Mouse (Mus musculus) heart, embryonic 15.5 days (tissue): ENCODE results near the gene Tvp23a. TPM values are rescaled to one million over a fixed set of nuclear protein-coding genes. Genes with fewer than 3 reads are reported as not detected.

Experiments used
- ATAC-seq: fragments of 200-750 bp; cut with Nextera tagmentation; replicated peaks from 2 replicates; pipeline ENCODE4 v1.8.0; 2017; ENCODE audit warnings: low read depth, moderate TSS enrichment; ENCODE audit not compliant: insufficient number of reproducible peaks, insufficient read depth, low FRiP score
- H3K27ac ChIP-seq: fragments of 300-500 bp; sonication (generic); 2 replicates; pipeline ENCODE4 v1.5.1; 2015; ENCODE audit warnings: mild to moderate bottlenecking, inconsistent platforms
- H3K27me3 ChIP-seq: fragments of 300-500 bp; sonication (generic); 2 replicates; pipeline ENCODE4 v1.6.1; 2015; ENCODE audit warnings: inconsistent platforms
- H3K36me3 ChIP-seq: fragments of 300-500 bp; sonication (generic); 2 replicates; pipeline ENCODE4 v1.6.1; 2015; ENCODE audit warnings: mild to moderate bottlenecking, inconsistent platforms
- H3K4me1 ChIP-seq: fragments of 300-500 bp; sonication (generic); replicated peaks from 2 replicates; pipeline ENCODE4 v1.6.1; 2015; ENCODE audit warnings: inconsistent platforms
- H3K4me2 ChIP-seq: fragments of 300-500 bp; sonication (generic); 2 replicates; pipeline ENCODE4 v1.6.1; 2015; ENCODE audit warnings: inconsistent platforms, mild to moderate bottlenecking, moderate library complexity
- H3K4me3 ChIP-seq: fragments of 300-500 bp; sonication (generic); 2 replicates; pipeline ENCODE4 v1.5.1; 2015; ENCODE audit warnings: mild to moderate bottlenecking, inconsistent platforms
- H3K9ac ChIP-seq: fragments of 300-500 bp; sonication (generic); 2 replicates; pipeline ENCODE4 v1.6.1; 2015; ENCODE audit warnings: mild to moderate bottlenecking, inconsistent platforms
- H3K9me3 ChIP-seq: fragments of 300-500 bp; sonication (generic); replicated peaks from 2 replicates; pipeline ENCODE4 v1.6.1; 2016; ENCODE audit warnings: inconsistent platforms
- WGBS: fragments of 180-500 bp; shearing (Covaris S2); methylation state at CpG from one replicate; pipeline ENCODE4 v1.1.7; 2015; ENCODE audit warnings: mixed read lengths; 5-methylcytosine and 5-hydroxymethylcytosine counted together
- polyA plus RNA-seq: library from polyadenylated mRNA; unstranded; fragments of >200 nt; fragmentation: Nextera tagmentation; extraction: Ambion mirVana; gene quantifications from 2 replicates; pipeline ENCODE4 v1.2.1, GENCODE M21; 2015

Gene Tvp23a
- polyA plus RNA-seq, 1 experiment from 2014 or later, result 3.4 TPM

DNA sequence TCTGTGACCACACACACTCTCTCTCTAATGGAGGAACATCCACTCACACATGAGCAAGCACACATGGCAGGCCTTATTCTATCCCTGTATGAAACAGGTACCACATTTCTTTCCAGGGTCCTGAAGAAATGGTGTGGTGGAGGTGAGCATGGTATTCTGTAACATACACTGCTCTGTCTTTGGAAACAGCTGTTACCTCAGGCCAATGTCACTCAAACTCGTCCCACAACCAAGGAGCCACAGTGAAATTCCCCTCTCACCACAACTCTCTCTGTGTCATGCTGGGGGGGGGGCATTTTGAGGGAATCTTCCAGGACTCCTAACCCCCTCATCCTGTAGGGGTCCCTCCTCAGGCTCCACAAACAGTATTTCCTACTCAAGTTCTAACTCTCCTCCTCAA, 15.3 kb downstream of the Tvp23a start:
- no peak for ATAC-seq

DNA sequence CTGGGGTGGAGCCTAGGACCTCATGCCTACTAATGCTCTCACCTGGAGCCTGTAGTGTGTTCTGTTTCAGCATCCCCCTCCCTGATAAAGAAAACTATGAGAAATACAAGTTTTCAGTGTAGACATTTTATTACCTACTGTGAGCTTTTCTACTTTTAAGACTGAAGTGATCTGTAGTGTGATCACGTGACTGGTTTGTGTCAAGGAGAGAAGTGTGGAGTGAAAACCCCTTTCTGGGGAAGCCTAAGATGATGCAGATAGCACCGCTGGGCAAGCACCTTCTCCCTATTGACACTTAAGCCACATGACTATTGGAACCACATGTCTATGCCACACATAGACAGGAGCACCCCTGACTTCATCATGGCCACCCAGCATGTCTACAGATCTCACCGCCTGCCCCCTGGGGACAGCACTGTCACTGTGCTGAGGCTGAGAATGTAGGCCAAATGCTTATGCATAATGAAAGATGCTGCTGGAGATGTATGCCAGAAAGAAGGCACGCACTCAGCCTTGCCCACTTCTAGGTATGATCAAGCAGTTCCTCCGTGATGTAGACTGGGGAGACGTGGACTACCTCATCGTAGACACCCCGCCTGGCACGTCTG, 26.6 kb downstream of the Tvp23a start:
- H3K4me2 ChIP-seq, result no peak overlapping the region
- H3K4me3 ChIP-seq, result no peak overlapping the region
- H3K9me3 ChIP-seq, result no peaks in the 10 kb centered on the region
- H3K36me3 ChIP-seq, result peaks cover 78% of the 10 kb centered on the region
- no peaks in the 10 kb centered on the region for H3K4me1 ChIP-seq
- H3K27ac ChIP-seq, result no peak overlapping the region
- no peak for ATAC-seq
- no peak overlapping the region for H3K9ac ChIP-seq
- H3K27me3 ChIP-seq, result no peaks in the 10 kb centered on the region
- 93% methylated on average over 9 of the region's 9 CpGs for WGBS

More for the DNA sequence above, 15.3 kb downstream of the Tvp23a start:
- Histone ChIP-seq H3K4me2 (no peak overlapping the region), H3K4me3 (no peak overlapping the region), H3K27me3 (no peaks in the 10 kb centered on the region), H3K36me3 (no peaks in the 10 kb centered on the region), H3K4me1 (no peaks in the 10 kb centered on the region), H3K27ac (no peak overlapping the region), H3K9ac (no peak overlapping the region), H3K9me3 (no peaks in the 10 kb centered on the region)
- 72% methylated on average over 1 of the region's 1 CpGs for WGBS

DNA sequence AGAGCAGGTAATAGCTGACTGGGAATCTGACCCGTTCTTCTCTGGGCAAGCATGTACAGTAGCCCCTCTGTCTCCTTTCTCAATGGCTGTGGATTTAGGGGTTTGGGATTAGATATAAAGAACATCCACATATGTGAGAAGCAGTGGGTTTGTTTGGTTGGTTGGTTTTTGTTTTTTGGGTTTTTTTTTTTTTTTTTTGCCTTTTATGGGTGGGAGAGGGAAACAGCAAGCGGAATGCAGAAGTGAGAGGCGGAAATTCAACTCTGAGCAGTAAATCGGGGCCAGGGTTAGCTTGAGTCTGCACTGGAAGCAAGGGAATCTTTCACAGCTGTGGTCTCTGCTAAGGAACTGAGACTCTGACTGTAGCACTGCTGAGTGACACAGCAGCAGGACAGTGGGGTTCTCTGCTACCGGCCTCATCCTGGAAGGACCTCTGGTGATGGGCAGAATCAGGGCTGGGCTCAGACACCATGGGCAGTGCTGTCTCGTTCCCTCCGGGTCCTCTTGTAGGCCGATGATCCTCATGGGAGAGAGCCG, 29.4 kb downstream of the Tvp23a start:
- Histone ChIP-seq H3K27ac (no peak overlapping the region), H3K9ac (no peak overlapping the region), H3K27me3 (no peaks in the 10 kb centered on the region), H3K4me3 (no peak overlapping the region), H3K9me3 (no peaks in the 10 kb centered on the region), H3K4me2 (no peak overlapping the region), H3K36me3 (peaks cover 69% of the 10 kb centered on the region), H3K4me1 (peaks cover 3% of the 10 kb centered on the region)
- WGBS, result 92% methylated on average over 9 of the region's 9 CpGs
- ATAC-seq, result no peak

DNA sequence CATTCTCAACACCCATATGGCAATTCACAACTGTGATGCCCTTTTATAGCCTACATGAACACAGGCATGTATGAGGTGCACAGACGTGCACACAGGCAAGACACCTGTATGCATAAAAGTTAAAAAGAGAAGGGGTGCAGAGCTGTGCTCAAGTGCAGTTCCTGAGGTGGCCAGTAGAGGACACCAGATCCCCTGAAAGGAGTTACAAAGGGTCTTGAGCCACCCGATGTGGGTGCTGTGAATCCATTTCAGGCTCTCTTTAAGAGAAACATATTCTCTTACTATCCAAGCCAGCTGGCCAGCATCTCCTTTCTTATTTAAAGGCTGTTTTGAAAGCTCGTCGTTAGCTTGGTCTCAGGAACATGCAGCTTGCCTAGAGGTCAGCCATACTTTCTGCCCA, 30.3 kb downstream of the Tvp23a start:
- Histone ChIP-seq H3K4me2 (no peak overlapping the region), H3K9me3 (no peaks in the 10 kb centered on the region), H3K36me3 (peaks cover 62% of the 10 kb centered on the region), H3K4me3 (no peak overlapping the region), H3K27ac (no peak overlapping the region), H3K4me1 (peaks cover 10% of the 10 kb centered on the region), H3K27me3 (no peaks in the 10 kb centered on the region), H3K9ac (no peak overlapping the region)
- ATAC-seq, result no peak
- 92% methylated on average over 4 of the region's 4 CpGs for WGBS

DNA sequence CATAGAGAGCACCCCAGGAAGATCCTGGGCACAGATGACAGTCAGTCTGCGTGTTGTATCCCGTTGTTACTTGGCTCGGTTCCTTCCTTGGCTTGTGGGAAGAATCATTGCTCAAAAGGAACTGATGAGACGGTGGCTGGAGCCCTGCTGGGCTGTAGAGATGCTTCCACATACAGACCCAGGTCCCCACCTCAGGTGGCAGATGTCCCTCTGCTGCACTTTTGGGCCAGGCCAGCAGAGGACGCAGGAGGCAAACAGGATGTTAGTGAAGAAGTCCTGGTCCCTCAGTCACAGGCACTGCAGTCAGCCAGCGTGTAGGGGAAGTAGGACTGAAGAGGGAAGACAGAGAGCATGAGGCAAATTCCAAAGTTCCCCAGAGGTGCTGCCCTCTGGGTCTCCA, 31.2 kb downstream of the Tvp23a start:
- H3K4me2 ChIP-seq, result no peak overlapping the region
- 82% methylated on average over 6 of the region's 6 CpGs for WGBS
- no peak for ATAC-seq
- no peak overlapping the region for H3K4me3 ChIP-seq
- peaks cover 14% of the 10 kb centered on the region for H3K4me1 ChIP-seq
- no peaks in the 10 kb centered on the region for H3K27me3 ChIP-seq
- H3K9me3 ChIP-seq, result no peaks in the 10 kb centered on the region
- H3K27ac ChIP-seq, result no peak overlapping the region
- peaks cover 53% of the 10 kb centered on the region for H3K36me3 ChIP-seq
- no peak overlapping the region for H3K9ac ChIP-seq

DNA sequence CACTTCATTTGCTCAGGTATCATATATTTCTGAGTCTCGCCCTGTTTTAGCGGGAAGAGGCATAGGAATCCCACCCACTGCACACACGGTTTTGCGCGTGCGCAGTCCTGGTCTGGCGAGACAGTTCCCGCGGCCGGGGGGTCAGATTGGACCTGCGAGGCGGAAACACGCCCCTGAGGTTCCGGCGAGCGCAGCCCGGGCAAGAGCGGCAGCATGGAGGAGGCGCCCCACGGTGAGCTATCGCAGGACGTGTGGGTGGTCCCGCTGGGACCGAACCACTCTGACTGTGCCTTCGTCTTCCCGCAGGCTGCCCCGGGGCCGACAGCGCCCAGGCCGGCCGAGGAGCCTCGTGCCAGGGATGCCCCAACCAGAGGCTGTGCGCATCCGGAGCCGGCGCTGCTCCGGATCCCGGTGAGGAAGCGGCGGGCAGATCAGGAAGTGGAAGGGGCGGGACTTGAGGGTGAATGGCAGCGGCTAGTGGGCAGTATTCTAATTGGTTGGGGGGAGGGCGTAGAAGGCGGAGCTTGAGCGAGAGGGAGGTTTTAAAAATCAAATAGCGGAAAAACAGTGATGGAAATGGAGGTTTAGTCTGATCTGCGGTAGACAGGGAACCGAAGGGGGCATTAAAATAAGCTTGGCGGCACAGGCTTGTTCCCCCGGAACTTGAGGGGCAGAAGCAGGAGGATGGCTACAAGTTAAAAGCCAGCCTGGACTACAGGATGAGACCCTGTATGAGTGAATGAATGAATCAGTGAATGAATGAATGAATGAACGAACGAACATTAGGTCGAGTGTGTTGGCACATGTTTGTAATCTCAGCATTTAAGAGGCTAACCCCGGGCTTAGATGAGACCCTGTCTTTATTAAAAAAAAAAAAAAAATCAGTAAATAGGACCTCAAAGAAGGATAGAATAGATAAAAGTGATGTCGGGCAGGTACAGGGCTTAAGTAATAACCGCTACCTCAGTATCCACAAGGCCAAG, 35.1 kb downstream of the Tvp23a start, which contains the start of gene Nubp1:
Nubp1 (plus strand) TSS at position 185 of the 983 bp plus-strand sequence.
- H3K9ac ChIP-seq, result peak within 1 kb of the TSS; percentile 73
- 2% methylated on average over 56 of the region's 56 CpGs for WGBS

DNA sequence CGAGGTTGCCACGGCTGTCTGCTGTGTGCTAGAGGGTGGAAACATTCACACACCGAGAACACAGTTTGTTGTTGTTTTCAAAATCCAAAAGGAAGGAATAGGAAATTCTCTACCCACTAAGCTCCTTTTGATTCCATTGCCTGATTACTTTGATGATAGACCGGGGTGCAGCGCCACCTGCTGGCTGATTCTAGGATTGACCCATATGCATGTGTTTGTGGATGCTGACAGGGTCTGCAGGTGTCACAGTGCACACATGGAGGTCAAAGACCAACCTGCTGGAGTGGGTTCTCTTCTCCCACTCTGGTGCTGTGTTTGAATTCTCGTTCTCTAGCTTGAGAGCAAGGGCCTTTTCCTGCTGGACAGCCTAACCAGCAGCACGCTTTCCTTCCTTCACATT, 48.0 kb downstream of the Tvp23a start:
- WGBS, result 27% methylated on average over 7 of the region's 7 CpGs
- Histone ChIP-seq H3K9me3 (no peaks in the 10 kb centered on the region), H3K36me3 (no peaks in the 10 kb centered on the region), H3K4me2 (no peak overlapping the region), H3K9ac (no peak overlapping the region), H3K4me3 (no peak overlapping the region), H3K27me3 (0 out of 2 replicates have a peak, but pooled peaks cover 4% of the 10 kb centered on the region), H3K27ac (no peak overlapping the region), H3K4me1 (peaks cover 6% of the 10 kb centered on the region)
- ATAC-seq, result no peak

More for the DNA sequence above, 35.1 kb downstream of the Tvp23a start, which contains the start of gene Nubp1:
- peak within 1 kb of the TSS; percentile 92 for H3K27ac ChIP-seq
- peak within 1 kb of the TSS; percentile 82 for H3K4me2 ChIP-seq
- peaks cover 4% of the 10 kb centered on the region; the same call in 1 of the 2 replicates for H3K27me3 ChIP-seq
- peak within 1 kb of the TSS; percentile 82 for H3K4me3 ChIP-seq
- H3K4me1 ChIP-seq, result peaks cover 14% of the 10 kb centered on the region
- no peaks in the 10 kb centered on the region for H3K9me3 ChIP-seq
- H3K36me3 ChIP-seq, result peaks cover 24% of the 10 kb centered on the region
- peak; percentile 94 for ATAC-seq

DNA sequence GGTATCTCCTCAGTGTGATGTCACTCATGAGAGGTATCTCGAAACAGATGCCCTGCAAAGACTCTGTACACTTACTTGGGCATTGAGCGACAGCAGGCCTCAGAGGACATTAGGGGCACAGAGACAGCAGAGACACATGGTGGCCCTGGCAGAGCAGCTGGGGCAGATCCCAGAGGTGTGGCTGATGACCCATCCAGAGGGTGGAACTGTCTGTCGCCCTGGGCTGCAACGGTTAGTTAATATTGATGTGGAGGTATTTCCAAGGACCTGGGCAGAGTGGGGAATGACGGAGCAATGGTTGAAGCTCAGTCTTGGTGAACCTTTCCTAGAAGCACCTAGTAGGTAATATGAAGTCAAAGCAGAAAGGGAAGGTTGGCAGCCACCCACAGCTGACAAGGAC, 48.4 kb downstream of the Tvp23a start:
- Histone ChIP-seq H3K27me3 (0 out of 2 replicates have a peak, but pooled peaks cover 4% of the 10 kb centered on the region), H3K9ac (no peak overlapping the region), H3K4me2 (no peak overlapping the region), H3K4me3 (no peak overlapping the region), H3K9me3 (no peaks in the 10 kb centered on the region), H3K27ac (no peak overlapping the region), H3K4me1 (peaks cover 6% of the 10 kb centered on the region), H3K36me3 (no peaks in the 10 kb centered on the region)
- no peak for ATAC-seq
- WGBS, result 62% methylated on average over 5 of the region's 5 CpGs

DNA sequence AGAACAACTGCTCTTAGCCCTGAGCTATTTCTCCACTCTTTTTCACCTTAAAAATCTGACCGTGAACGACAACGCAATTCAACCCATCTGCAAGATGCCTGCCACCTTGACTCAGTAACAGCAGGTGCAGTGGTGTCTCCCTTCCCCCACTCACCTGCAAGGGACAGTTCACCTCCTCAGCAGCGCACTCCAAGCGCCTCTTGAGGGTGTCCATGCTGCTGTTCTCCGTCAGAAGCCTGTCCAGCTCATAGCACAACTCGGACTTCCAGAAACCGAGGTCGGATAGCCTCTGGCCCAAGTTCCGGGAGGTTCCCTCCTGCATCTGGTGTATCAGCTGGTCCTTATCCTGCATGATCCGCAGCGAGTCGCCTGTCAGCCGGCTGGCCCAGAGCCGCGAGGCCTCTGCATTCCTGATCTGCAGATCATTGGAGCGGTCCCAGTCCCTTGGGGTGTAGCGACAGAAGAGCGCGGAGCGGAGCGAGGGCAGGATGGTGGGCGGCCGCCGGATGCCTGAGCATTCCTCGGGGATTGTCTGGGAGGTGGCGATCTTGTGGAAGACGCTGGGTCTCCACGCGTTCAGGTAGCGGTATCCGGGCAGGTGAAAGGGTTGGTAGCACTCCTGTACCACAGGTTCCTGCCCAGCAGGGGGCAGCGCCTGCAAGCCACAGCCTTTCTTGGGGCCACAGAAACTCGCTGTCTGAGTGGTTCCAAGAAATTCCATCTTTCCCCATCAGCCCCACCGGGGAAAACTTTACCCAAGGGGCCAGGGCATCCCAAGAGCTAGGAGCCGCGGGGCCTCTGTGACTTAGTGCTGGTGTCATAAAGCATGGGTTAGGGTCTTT, 52.2 kb downstream of the Tvp23a start, which contains the start of gene Tekt5:
Tekt5 (minus strand) TSS at position 792 of the 842 bp plus-strand sequence.
- Histone ChIP-seq H3K27ac (no peak within 1 kb of the TSS), H3K27me3 (0 out of 2 replicates have a peak, but pooled peaks cover 4% of the 10 kb centered on the region), H3K9me3 (no peaks in the 10 kb centered on the region), H3K9ac (0 out of 2 replicates have a peak within 1 kb of the TSS, but pooled peaks have one; percentile 5), H3K4me3 (peak within 1 kb of the TSS; percentile 38), H3K36me3 (no peaks in the 10 kb centered on the region), H3K4me1 (peaks cover 6% of the 10 kb centered on the region), H3K4me2 (peak within 1 kb of the TSS; percentile 72)
- 9% methylated on average over 37 of the region's 37 CpGs for WGBS
- ATAC-seq, result peak; percentile 45; the same call in 1 of the 2 replicates

DNA sequence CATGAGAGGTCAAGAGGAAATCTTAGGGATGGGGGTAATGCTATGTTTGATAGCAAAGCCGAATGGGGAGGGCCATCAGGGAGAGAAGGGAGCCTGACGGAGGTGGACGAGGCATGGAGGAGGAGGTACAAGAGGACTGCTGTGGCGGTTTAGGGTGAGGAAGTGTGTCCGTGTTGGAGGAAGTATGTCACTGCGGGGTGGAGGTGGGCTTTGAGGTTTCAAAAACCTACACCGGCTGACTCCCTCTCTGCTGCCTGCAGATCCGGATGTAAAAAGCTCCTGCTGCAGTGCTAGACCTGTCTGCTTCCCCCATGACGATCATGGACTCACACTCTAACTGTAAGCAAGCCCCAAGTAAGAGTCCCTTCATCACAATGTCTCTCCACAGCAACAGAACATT, 54.6 kb downstream of the Tvp23a start:
- H3K4me2 ChIP-seq, result no peak overlapping the region
- no peaks in the 10 kb centered on the region for H3K36me3 ChIP-seq
- no peak for ATAC-seq
- 0 out of 2 replicates have a peak, but pooled peaks cover 4% of the 10 kb centered on the region for H3K27me3 ChIP-seq
- H3K4me3 ChIP-seq, result no peak overlapping the region
- peaks cover 6% of the 10 kb centered on the region for H3K4me1 ChIP-seq
- H3K9me3 ChIP-seq, result no peaks in the 10 kb centered on the region
- 74% methylated on average over 9 of the region's 9 CpGs for WGBS
- H3K27ac ChIP-seq, result no peak overlapping the region
- no peak overlapping the region for H3K9ac ChIP-seq
